Mouse (Mus musculus): ENCODE data around the gene Tmem176a.

The Tmem176a gene

GRCm38 (mm10) chr6:48894938-48895818, 54.5 kb downstream of the Tmem176a start:
- no peak for DNase-seq

DNA sequence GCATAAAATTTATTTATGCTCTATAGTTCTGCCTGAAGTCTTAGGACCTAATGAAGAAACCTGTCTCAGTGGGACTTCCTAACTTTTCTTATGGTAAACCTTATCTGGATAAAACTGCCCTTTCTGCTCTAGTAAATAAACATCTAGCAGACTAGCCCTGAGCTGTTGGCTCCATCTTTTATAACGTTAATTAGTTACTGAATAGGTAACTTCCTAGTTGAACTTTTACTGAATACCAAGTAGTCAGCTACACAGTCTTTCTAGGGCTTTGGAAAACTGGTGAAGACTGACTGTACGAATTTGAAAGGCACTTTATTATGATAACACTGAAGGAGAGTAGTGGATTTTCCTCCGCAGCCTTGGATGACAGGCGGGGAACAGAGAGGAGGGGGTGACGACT, 55.2 kb downstream of the Tmem176a start:
- DNase-seq: no peak
